Mouse (Mus musculus) spleen, adult 2 months (tissue): ENCODE data around the gene Bahcc1.
A peak's percentile ranks its signal among the peaks of the same experiment; 100 is the strongest.

ENCODE experiments used
- CTCF ChIP-seq: fragments of 200-500 bp; IDR thresholded peaks from 2 replicates; pipeline ENCODE4 v1.5.1; 2011; ENCODE audit warnings: mild to moderate bottlenecking, inconsistent platforms; ENCODE audit not compliant: insufficient read depth, insufficient read length, insufficient replicate concordance; ENCODE audit errors: extremely low read depth
- POLR2A ChIP-seq: fragments of 200-500 bp; IDR thresholded peaks from 2 replicates; pipeline ENCODE4 v1.6.1; 2011; ENCODE audit warnings: low read depth, low read length, inconsistent platforms

GRCm38 (mm10) chr11:120232230-120233097, at the start of gene Bahcc1:
- TF ChIP-seq CTCF (no peak), POLR2A (peak; percentile 32; the same call in 1 of the 2 replicates)
